Comparison of ENCODE assay signal across 8 mouse cellular contexts in genomic region chr4:32536870-32537508, GRCm38 (mm10).
DNase-seq lines count a peak whose midpoint lies in the region; ATAC-seq and TF ChIP-seq lines count a peak whose summit lies in the region.
"Had no signal": no experiment of that assay in that cellular context is flagged by ENCODE, and none has a peak within 500 bp of the region (broad histone marks: within the 10 kb centered on the region; RNA-seq: fewer than 3 reads in every experiment).

No protein-coding gene starts in this region.

- peak; percentile 25 for DNase-seq in liver, adult 2 months (ENCODE audit: extremely low read depth, low read depth, low spot score)
- DNase-seq in liver = no peak
- DNase-seq in cerebellum, adult 9-10 months = peak; percentile 74
- DNase-seq in c-Kit-positive CD71-positive TER-119-positive erythroid progenitor cells, embryonic 14.5 days (ENCODE audit: low spot score) = no peak
- DNase-seq in yolk sac, embryonic 10.5 days (ENCODE audit: low spot score) = no peak

- no peak overlapping the region for H3K4me3 ChIP-seq in liver, adult 2 months (ENCODE audit: insufficient read depth, low read depth, low read length)
- H3K4me3 ChIP-seq in forebrain, embryonic 12.5 days (replicated peaks) = no peak overlapping the region
- no peak overlapping the region for H3K4me3 ChIP-seq in limb, embryonic 15.5 days

- TF ChIP-seq POLR2A in liver, adult 2 months (IDR thresholded peaks at IDR 0.05; ENCODE audit: extremely low read depth, insufficient read depth, low read length) = no peak

- peaks cover 14% of the 10 kb centered on the region for H3K4me1 ChIP-seq in liver, adult 2 months (ENCODE audit: control insufficient read depth, insufficient read depth, low read length)
- H3K4me1 ChIP-seq in forebrain, embryonic 12.5 days = peaks cover 44% of the 10 kb centered on the region
- H3K4me1 ChIP-seq in limb, embryonic 15.5 days = peaks cover 25% of the 10 kb centered on the region

- no peaks in the 10 kb centered on the region for H3K27me3 ChIP-seq in liver, adult 2 months (ENCODE audit: control insufficient read depth, insufficient read depth, low read length)
- H3K27me3 ChIP-seq in forebrain, embryonic 12.5 days = no peaks in the 10 kb centered on the region
- no peaks in the 10 kb centered on the region for H3K27me3 ChIP-seq in limb, embryonic 15.5 days

- no peak overlapping the region for H3K9ac ChIP-seq in liver, adult 2 months (ENCODE audit: low read depth, low read length)
- no peak overlapping the region for H3K9ac ChIP-seq in forebrain, embryonic 12.5 days
- no peak overlapping the region for H3K9ac ChIP-seq in limb, embryonic 15.5 days

- 69% methylated on average over 8 of the region's 8 CpGs for WGBS in liver, adult 2 months
- 77% methylated on average over 8 of the region's 8 CpGs for WGBS in forebrain, embryonic 12.5 days
- WGBS in limb, embryonic 15.5 days = 41% methylated on average over 8 of the region's 8 CpGs

- H3K9me3 ChIP-seq in forebrain, embryonic 12.5 days = no peaks in the 10 kb centered on the region
- no peaks in the 10 kb centered on the region for H3K9me3 ChIP-seq in limb, embryonic 15.5 days

- H3K4me2 ChIP-seq in forebrain, embryonic 12.5 days = no peak overlapping the region
- no peak overlapping the region for H3K4me2 ChIP-seq in limb, embryonic 15.5 days

- ATAC-seq in forebrain, embryonic 12.5 days (ENCODE audit: low FRiP score) = no peak
- peak; percentile 35; the same call in 1 of the 2 replicates for ATAC-seq in limb, embryonic 15.5 days (ENCODE audit: insufficient number of reproducible peaks, low FRiP score, low TSS enrichment, low read depth)

- no peak overlapping the region for H3K27ac ChIP-seq in liver, adult 2 months (replicated peaks; ENCODE audit: insufficient read depth, low read depth, low read length)
- H3K27ac ChIP-seq in forebrain, embryonic 12.5 days = peak overlapping the region; percentile 47
- no peak overlapping the region; the same call in 1 of the 2 replicates for H3K27ac ChIP-seq in limb, embryonic 15.5 days
- H3K27ac ChIP-seq: macrophage had no signal

- H3K36me3 ChIP-seq in liver, adult 2 months (ENCODE audit: control insufficient read depth, insufficient read depth, low read length) = no peaks in the 10 kb centered on the region
- no peaks in the 10 kb centered on the region for H3K36me3 ChIP-seq in forebrain, embryonic 12.5 days (replicated peaks)
- H3K36me3 ChIP-seq in limb, embryonic 15.5 days = no peaks in the 10 kb centered on the region

- no peaks in the 10 kb centered on the region; the same call in 1 of the 2 replicates for H3K79me2 ChIP-seq in liver, adult 2 months (ENCODE audit: control insufficient read depth, insufficient read depth, low read length)

- no peak for TF ChIP-seq CTCF in liver, adult 2 months (IDR thresholded peaks at IDR 0.05; ENCODE audit: low read depth, low read length)

Comparison
In these comparisons a context has a peak if more than half of its experiments do, and no peak if none do; other contexts are left out.
1. DNase-seq: peak in liver, adult 2 months (single experiment) and cerebellum, adult 9-10 months (single experiment); none in liver (single experiment), c-Kit-positive CD71-positive TER-119-positive erythroid progenitor cells, embryonic 14.5 days (single experiment) and yolk sac, embryonic 10.5 days (single experiment).